Mouse (Mus musculus) thymus, adult 2 months (tissue): ENCODE data around the gene Mag.

Source experiments
- CTCF ChIP-seq: fragments of 200-500 bp; IDR thresholded peaks from 2 replicates; pipeline ENCODE4 v1.5.1; 2012; ENCODE audit warnings: mild to moderate bottlenecking, control low read depth, low read length, moderate library complexity, borderline replicate concordance; ENCODE audit not compliant: control insufficient read depth, poor library complexity, insufficient read depth; ENCODE audit errors: extremely low read depth
- POLR2A ChIP-seq: fragments of 200-500 bp; IDR thresholded peaks from 2 replicates; pipeline ENCODE4 v1.6.1; 2012; ENCODE audit warnings: mild to moderate bottlenecking, low read length, control low read depth, moderate library complexity; ENCODE audit not compliant: control insufficient read depth, poor library complexity, insufficient read depth; ENCODE audit errors: extremely low read depth

GRCm38 (mm10) chr7:30891746-30892145 lies 22.9 kb downstream of the Mag start:
- TF ChIP-seq CTCF (no peak), POLR2A (no peak)
